Mouse (Mus musculus) hindlimb bud, embryonic 11.5 days (tissue): ENCODE measurements around the gene Hoxb8.

Experiments used
- DNase-seq: peaks from one replicate; pipeline ENCODE4 v3.0.0-alpha.2; 2012; ENCODE audit warnings: low read depth, low spot score; ENCODE audit errors: extremely low spot score

Gene Hoxb8

GRCm38 (mm10) chr11:96297968-96298635, 16.4 kb downstream of the Hoxb8 start:
- no peak for DNase-seq

DNA sequence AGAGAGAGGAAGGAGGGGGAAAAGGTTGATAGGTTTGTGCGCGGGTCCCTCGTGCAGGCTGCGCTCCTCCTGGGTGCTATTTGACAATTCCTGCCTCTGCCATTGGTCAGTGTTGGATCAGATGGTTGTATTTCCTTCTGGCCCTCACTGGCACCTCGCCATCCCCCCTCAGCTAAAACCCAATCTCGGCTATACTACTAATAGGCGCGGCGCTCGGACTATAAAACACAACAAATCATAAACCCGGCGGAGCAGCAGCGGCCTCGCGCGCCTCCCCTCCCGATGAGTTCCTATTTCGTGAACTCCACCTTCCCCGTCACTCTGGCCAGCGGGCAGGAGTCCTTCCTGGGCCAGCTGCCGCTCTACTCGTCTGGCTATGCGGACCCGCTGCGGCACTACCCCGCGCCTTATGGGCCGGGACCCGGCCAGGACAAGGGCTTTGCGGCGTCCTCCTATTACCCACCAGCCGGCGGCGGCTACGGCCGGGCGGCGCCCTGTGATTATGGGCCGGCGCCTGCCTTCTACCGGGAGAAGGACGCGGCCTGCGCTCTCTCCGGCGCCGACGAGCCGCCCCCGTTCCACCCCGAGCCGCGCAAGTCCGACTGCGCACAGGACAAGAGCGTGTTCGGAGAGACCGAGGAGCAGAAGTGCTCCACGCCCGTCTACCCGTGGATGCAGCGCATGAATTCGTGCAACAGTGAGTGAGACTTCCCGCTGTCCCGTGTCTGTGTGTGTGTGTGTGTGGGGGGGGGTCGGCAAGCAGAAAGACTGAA, 17.4 kb downstream of the Hoxb8 start:
- no peak for DNase-seq

- DNase-seq, result no peak
These were observed 18.1 kb downstream of the Hoxb8 start for GRCm38 (mm10) chr11:96299781-96300180.

GRCm38 (mm10) chr11:96300354-96301063, 18.8 kb downstream of the Hoxb8 start:
- no peak for DNase-seq

DNA sequence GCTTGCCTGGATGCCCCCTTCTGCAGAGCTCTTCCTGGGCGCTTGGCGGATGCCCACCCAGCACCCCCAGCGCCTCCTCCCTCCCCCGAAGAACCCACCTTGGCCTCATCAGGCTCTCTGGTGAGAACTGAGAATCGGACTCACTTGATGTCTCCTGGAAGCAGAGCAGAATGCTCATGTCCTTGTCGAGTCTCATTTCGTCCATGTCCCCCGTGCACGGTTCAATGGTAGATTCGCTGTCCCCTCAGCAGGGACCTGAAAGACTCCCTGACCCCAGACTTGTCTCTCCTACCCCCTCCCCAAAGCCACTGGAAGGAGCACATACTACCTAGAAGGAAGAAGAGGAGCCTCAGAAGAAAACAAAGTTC, 19.3 kb downstream of the Hoxb8 start:
- DNase-seq, result no peak

- no peak for DNase-seq
These were observed 20.1 kb downstream of the Hoxb8 start for GRCm38 (mm10) chr11:96301837-96302236.

- no peak for DNase-seq
These were observed 20.9 kb downstream of the Hoxb8 start for GRCm38 (mm10) chr11:96302381-96303150.

GRCm38 (mm10) chr11:96303151-96304099, 21.7 kb downstream of the Hoxb8 start, which contains the start of gene Hoxb5:
Gene Hoxb5 (plus strand): TSS chr11:96303336.
- DNase-seq, result no peak

DNA sequence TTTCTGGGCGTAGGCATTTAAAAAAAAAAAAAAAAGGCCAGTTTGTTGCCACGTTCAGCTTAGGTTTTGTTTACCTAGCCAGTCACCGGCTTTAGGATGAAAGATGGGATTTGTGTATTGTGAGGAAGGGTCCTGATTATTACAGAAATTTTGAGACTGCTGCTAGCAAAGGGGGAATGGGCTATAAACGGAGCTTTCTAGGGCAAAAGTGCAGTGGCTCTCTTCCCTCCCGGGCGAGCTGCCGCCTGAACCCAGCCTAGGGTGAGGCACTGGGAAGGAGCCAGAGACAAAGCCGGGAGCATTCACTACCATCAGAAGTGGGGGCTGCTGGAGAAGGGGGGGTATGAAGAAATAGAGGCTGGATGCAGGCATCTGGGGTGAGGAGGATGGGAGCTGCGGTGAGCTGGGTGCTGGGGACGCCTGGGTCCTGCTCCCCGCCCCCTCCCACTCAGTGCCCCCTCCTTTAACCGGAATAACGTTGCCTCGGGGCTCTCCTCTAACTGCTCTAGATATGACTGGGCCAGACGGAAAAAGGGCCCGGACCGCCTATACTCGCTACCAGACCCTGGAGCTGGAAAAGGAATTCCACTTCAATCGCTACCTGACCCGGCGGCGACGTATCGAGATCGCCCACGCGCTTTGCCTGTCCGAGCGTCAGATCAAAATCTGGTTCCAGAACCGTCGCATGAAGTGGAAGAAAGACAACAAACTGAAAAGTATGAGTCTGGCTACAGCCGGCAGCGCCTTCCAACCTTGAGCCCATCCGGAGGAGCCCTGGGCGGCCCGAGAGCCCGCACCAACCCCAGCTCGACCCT, 22.9 kb downstream of the Hoxb8 start:
- DNase-seq, result no peak

GRCm38 (mm10) chr11:96305505-96306182, 23.9 kb downstream of the Hoxb8 start:
- no peak for DNase-seq

- DNase-seq, result no peak
These were observed 24.6 kb downstream of the Hoxb8 start for GRCm38 (mm10) chr11:96306183-96306907.

DNA sequence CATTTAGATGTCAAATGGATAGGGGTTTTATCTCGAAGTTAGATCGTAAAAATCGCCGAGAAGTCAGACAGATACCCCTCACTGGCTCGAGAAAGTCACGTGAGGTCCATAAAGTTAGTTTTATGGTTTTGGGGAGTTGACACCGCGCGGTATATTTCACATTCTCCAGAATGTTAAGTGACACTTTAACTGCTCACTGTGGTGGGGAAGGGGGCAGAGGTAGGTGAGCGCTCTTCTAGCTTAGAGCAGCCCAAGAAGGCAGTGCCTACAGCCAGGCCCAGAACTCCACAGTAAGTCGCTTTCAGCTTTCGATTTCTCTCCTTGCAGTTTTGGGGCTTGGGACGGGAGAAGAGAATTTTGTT, 25.2 kb downstream of the Hoxb8 start:
- DNase-seq, result no peak

- no peak for DNase-seq
These were observed 27.1 kb downstream of the Hoxb8 start for GRCm38 (mm10) chr11:96308763-96309162.

DNA sequence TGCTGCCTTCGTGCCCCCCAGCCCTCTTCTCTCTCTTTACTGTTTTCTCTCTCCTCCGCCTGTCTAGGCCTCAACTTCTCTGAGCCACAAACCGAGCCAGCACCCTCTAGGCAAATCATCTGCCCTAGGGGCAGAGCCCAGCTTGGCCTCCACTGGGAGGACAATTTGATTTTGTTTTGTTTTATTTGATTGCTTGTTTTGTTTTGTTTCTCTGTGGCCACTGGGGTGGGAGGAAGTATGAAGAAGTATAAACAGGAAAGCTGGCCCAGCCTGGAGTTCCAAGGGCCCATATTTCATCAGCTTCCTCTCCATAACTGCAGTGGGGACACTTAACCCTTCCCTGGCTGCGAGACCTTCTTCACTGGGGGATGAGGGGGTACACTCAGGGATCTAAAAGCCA, 27.6 kb downstream of the Hoxb8 start:
- no peak for DNase-seq

DNA sequence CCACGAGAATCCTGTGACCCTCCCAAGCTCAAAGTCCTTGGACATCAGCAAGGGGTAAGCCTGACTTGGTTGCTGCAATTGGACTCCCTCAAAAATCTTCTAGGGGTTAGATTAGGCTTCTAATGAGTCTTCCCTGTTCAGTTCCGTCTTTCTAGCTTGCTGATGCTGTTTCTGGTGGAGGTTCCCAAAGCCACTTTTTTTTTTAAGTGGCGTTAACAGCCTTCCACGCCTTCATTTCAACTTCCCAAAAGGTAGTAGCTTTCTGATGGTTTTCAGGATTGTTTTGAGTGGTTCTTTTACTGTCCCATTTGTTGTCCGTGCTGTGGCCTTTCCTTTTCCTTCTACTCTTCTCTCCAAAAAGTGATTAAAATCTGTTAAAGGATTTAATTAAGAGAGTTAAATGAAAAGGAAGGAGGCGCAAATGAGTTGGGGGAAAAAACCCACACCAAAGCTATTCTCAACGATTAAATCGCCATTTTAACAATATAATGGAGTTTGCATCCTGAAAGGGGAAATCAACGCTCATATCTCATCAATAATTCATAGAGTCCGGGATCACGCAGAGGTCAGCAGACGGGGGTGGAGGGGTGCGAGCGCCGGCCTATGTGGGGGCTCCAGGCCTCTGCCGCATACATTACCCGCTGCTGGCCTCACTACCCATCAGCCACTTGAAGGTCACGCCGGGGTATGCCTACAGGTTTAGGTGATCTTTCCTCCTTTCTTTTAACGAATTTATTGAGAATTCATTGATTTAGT, 28.7 kb downstream of the Hoxb8 start:
- no peak for DNase-seq

DNA sequence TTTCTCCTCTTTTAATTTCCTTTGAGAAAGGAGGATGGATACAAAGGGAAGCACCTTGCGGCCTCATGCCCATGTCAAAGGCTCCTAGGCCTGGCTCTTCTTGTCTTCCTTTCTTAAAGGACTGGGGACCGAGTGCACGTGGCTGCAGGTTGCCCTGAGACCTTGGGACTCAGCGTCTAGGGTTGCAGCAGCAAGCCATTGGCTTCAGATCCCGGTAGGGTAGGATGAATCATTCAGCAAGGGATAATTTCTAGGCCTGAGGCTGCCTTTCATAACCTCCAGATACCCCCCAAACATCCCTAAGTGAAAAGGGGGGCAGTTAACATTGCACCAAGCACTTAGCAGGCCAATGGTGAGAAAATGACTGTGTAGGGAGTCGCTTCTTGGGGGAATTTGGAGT, 29.4 kb downstream of the Hoxb8 start:
- DNase-seq, result no peak
